Mouse (Mus musculus) induced T-regulatory cell, adult 2 months (primary cell): Measurements from ENCODE around the gene Tapbpl.

Experiments used
- DNase-seq: peaks from one replicate; pipeline ENCODE4 v3.0.0-alpha.2; 2012; ENCODE audit warnings: low read depth

The Tapbpl gene

GRCm38 (mm10) chr6:125196301-125196700 is 35.4 kb downstream of the Tapbpl start:
- no peak for DNase-seq

DNA sequence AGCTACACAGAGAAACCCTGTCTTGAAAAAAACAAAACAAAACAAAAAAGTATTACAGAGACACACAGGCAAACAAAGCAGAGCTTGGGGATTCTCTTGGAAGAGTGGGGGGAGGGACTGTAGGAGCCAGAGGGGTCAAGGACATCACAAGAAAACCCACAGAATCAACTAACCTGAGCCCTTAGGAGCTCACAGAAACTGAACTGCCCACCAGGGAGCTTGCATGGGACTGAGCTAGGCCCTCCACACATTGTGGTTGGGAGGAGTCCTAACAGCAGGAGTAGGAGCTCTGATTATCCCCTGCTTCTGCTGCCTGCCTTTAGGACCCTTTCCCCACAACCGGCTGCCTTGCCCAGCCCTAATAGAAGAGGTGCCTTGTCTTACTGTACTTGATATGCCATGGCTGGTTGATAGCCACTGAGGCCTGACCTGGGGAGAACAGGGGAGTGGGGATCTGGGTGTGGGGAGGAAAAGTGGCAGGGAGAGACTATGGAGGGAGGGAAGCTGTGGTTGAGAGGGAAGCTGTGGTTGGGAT is 36.1 kb downstream of the Tapbpl start:
- no peak for DNase-seq

DNA sequence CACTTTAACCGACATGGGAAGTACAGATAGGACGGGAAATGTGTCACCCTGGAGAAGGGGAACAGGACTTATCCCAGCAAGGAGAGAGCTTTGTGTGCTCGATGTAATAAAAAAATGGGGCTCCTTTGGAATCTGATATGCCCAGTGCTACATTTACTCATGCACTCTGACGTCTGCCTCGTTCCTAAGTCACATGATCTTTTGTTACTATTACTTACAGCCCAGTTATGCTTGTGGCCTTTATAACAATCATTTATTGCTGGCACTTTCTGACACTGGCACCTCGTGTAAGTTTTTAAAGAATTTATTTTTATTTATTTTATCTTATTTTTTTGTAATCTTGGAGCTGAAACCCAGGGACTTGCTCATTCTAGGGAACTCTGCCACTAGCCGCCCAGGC is 38.3 kb downstream of the Tapbpl start:
- no peak for DNase-seq

DNA sequence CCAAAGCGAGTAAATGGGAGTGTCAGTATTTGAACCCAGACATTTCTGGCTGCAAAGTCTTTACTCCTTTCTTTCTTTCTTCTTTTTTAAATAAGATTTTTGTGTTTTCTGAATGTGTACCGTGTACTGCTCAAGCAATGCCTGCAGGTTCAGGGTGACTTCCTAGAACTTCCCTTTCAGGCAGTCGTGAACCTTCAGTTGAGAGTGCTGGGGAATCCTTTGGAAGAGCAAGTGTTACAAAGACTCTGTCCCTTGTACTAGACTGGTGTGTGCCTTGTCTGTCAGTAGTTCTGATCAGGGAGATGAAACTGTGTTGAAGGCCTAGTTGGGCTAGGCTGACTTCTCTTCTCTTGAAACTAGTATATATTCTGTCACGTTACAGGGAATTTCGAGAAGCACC is 38.8 kb downstream of the Tapbpl start:
- DNase-seq = peak; percentile 38

GRCm38 (mm10) chr6:125192016-125192714 is 39.5 kb downstream of the Tapbpl start:
- peak; percentile 95 for DNase-seq

GRCm38 (mm10) chr6:125191332-125192015 is 40.2 kb downstream of the Tapbpl start, which contains the start of the genes Ncapd2 and Mrpl51:
Gene Ncapd2, minus strand, starts transcription at chr6:125191701.
Gene Mrpl51, plus strand, starts transcription at chr6:125191801.
- peak; percentile 99 for DNase-seq

- no peak for DNase-seq
Measured at GRCm38 (mm10) chr6:125190816-125191215, 40.8 kb downstream of the Tapbpl start.

DNA sequence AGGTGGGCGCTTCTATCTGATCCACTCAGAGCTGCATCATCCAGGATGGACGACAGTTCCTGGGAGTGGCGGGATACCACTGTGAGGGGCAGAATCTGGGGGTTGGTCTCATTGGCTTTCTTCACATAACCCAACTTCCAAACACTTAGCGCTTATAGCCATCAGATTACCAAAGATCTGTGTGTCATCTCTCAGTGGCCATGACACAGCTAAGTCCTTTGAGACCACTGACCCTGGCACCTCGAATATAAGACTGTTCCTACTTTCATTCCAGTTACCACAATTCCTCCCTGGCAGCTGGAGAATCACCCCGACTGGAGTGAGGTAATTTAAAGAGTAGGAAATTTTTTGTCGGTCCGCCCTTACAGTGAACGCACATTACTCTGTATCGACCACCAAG is 45.5 kb downstream of the Tapbpl start:
- no peak for DNase-seq

GRCm38 (mm10) chr6:125182133-125182532 is 49.5 kb downstream of the Tapbpl start:
- DNase-seq = no peak

DNA sequence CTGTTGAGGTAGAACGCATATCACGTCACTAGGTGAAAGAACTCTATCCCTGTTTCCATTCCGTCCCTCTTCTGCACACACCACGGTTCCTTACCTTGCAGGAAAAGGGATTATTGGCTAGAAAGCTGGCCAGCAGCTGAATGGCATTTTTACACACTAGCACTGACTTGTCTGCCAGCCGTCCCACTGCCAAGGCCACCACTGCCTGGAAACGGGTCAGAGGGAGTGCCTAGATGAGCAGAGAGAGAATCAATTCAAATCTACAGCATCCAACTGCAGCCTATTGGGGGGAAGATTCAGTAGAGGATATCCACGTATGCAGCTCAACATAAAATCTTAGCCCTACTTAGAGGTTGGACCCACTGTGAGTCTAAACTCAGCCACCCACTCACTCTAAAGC is 52.1 kb downstream of the Tapbpl start:
- DNase-seq = no peak

- DNase-seq = no peak
Measured at GRCm38 (mm10) chr6:125175469-125175868, 56.2 kb downstream of the Tapbpl start.
